Mouse (Mus musculus) myocyte (in vitro differentiated cells): ENCODE measurements around the gene Cyth2.

Source experiments
- E2F4 ChIP-seq: IDR thresholded peaks from one replicate; pipeline ENCODE4 v1.6.1; 2011; ENCODE audit warnings: mild to moderate bottlenecking, control low read depth, moderate library complexity; ENCODE audit not compliant: insufficient read depth
- POLR2A ChIP-seq: IDR thresholded peaks from one replicate; pipeline ENCODE4 v1.6.1; 2011; ENCODE audit warnings: low read depth, mild to moderate bottlenecking, control low read depth, moderate library complexity; ENCODE audit not compliant: insufficient read length
- USF1 ChIP-seq: IDR thresholded peaks from one replicate; pipeline ENCODE4 v1.6.1; 2011; ENCODE audit warnings: low read depth, mild to moderate bottlenecking, control low read depth, moderate library complexity

DNA sequence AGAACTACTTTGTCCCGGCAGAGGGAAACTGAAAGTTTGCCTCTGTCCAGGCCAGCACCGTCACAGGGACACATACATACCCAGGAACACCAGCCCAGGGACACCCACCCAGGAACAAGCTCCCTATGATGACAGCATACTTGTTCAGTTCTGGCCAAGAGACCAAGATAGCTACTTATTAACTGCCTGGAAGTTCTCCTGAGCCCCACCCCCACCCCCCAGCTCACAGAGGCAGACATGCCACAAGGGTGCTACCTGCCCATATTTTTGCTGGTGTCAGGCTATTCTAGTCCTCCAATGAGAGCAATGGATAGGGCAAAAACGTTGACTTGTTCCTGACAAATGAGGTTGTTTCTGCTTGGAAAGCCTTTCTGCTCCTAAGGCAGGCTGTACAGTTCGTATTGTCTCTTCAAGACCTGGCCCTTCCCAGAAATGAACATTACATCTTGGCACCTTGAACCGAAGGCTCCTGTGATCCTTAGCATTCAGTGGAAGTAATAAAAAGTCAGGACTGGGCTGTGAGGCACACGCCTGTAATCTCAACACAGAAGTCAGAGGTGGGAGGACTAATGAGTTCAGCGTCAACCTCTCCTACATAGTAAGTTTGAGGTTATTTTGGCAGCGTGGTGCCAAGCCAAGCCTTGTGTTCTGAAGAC is 43.8 kb downstream of the Cyth2 start:
- TF ChIP-seq E2F4 = no peak
- TF ChIP-seq POLR2A = no peak
- TF ChIP-seq USF1 = no peak
